Mouse (Mus musculus): ENCODE results near the gene Daam1.

DNA sequence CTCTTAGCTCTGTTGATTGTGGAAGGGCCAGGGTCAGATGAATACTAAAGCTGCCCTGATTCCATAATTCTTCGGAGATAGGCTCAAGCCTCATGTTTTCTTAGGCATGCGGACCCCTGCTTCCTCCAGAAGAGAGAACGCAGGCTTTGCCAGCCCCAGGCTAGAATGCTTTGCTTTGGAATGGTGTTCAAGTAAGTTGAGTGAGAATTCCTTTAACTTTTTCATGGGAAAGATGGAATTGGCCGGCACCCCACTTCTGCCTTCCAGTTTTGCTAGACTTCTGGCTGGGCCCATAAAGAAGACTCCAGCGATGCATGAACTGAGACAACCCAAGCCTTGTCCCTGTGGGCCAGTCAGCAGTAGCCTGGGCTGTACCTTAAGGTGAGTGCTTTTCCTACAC, 200.3 kb downstream of the Daam1 start:
- no peak for TF ChIP-seq GATA1 (IDR thresholded peaks at IDR 0.05; ENCODE audit: borderline replicate concordance, low read length)
- no peak for TF ChIP-seq FLI1 (IDR thresholded peaks at IDR 0.05; ENCODE audit: low read length)
